Comparison of ENCODE assay signal across 8 mouse cellular contexts in the genomic region with DNA sequence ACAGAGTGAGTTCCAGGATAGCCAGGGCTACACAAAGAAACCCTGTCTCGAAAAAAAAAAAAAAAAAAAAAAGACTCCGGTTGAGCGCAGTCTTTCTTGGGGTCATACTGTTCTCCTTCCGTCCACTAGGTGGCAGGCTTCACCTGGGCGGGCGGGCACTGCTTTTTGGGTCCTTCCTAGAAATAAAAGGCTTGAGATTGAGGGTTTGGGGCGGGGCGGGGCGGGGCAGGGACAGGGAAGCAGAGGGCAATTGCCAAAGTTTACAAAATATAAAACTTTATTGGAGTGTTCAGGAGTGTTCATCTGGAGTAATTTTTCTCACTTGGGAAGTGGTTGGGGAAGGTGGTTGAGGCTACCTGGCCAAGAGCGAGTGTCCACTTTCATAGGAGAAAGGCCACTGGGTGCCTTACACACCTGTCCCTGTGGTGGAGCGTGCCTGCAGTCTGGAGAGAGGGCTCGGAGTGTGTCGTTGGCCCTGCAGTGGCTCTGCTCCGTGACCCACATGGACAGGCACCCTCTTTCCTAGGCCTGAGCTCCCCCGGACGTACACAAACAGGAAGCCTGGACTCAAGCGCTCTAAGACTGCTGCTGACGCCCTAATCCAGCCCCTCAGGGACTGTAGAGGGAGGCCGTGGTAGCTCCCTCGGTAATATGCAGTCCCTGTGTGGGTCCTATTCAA. TPM values are rescaled to one million over a fixed set of nuclear protein-coding genes. Genes with fewer than 3 reads are reported as not detected.
A peak's percentile ranks its signal among the peaks of the same experiment; 100 is the strongest.
DNase-seq lines count a peak whose midpoint lies in the region; ATAC-seq and TF ChIP-seq lines count a peak whose summit lies in the region.

A gene (minus strand): TSS at position 69 of the 679 bp plus-strand sequence.

- no peaks in the 10 kb centered on the region for H3K27me3 ChIP-seq in kidney, adult 2 months (replicated peaks; ENCODE audit: control insufficient read depth, insufficient read depth, low read length)
- no peaks in the 10 kb centered on the region for H3K27me3 ChIP-seq in lung, postnatal 0 days (replicated peaks; ENCODE audit: insufficient read depth, low read length)

- peak; percentile 50 for ATAC-seq in lung, postnatal 0 days

- 24% methylated on average over 20 of the region's 20 CpGs for WGBS in kidney, adult 2 months
- WGBS in lung, postnatal 0 days = 20% methylated on average over 19 of the region's 20 CpGs

- H3K4me1 ChIP-seq in ES-E14 (ENCODE audit: control insufficient read depth in 2 of 2, insufficient read depth in 2 of 2, low read length in 2 of 2, poor library complexity in 1 of 2) = peaks cover 0 to 11% of the 10 kb centered on the region in 2 experiments; a peak in 2 of 4 replicates
- H3K4me1 ChIP-seq in kidney, adult 2 months (ENCODE audit: control insufficient read depth, insufficient read depth, low read length) = peaks cover 6% of the 10 kb centered on the region
- peaks cover 8% of the 10 kb centered on the region; the same call in 1 of the 2 replicates for H3K4me1 ChIP-seq in lung, postnatal 0 days (ENCODE audit: insufficient read depth, low read depth, low read length)

- in situ Hi-C loops in ES-E14 (cut with MboI; ENCODE audit: low sequenced_read_pairs in 2 of 2, unreplicated experiment in 2 of 2) = no loop called here

- H3K36me3 ChIP-seq in ES-E14 (ENCODE audit: control insufficient read depth, insufficient read depth, low read length, poor library complexity, severe bottlenecking) = peaks cover 2% of the 10 kb centered on the region; the same call in 1 of the 2 replicates
- H3K36me3 ChIP-seq in kidney, adult 2 months (ENCODE audit: control insufficient read depth, insufficient read depth, low read length) = no peaks in the 10 kb centered on the region
- no peaks in the 10 kb centered on the region for H3K36me3 ChIP-seq in lung, postnatal 0 days (ENCODE audit: insufficient read depth, low read length)

- peak within 1 kb of the TSS; percentile 27; the same call in 1 of the 2 replicates for H3K27ac ChIP-seq in ES-E14 (ENCODE audit: insufficient read depth, low read depth, low read length, poor library complexity, severe bottlenecking)
- peak within 1 kb of the TSS; percentile 54 for H3K27ac ChIP-seq in kidney, adult 2 months (ENCODE audit: insufficient read depth, low read depth, low read length)
- H3K27ac ChIP-seq in lung, postnatal 0 days (ENCODE audit: low read length) = peak within 1 kb of the TSS; percentile 59

- no peaks in the 10 kb centered on the region for H3K9me3 ChIP-seq in ES-E14 (ENCODE audit: control insufficient read depth, insufficient read depth, low read depth, low read length)
- no peaks in the 10 kb centered on the region for H3K9me3 ChIP-seq in lung, postnatal 0 days (ENCODE audit: low read length)

- H3K4me2 ChIP-seq in lung, postnatal 0 days (replicated peaks; ENCODE audit: low read depth, low read length) = peak within 1 kb of the TSS; percentile 55

- DNase-seq in CD4-positive helper T cell, adult 2 months (ENCODE audit: low read depth, low spot score) = peak; percentile 78
- DNase-seq in ES-E14 (ENCODE audit: low read depth, low spot score) = no peak
- DNase-seq in cerebellum, postnatal 14 days = peak; percentile 79 to 80
- peak; percentile 75 to 80 for DNase-seq in heart, adult 18-20 months
- peak; percentile 79 for DNase-seq in kidney, adult 2 months
- peak; percentile 86 for DNase-seq in lung, postnatal 0 days (ENCODE audit: low spot score)
- DNase-seq in retina, embryonic 14.5 days (ENCODE audit: low spot score) = peak; percentile 67
- DNase-seq in frontal cortex, postnatal 10 days (ENCODE audit: low spot score in 2 of 2) = no peak

- peak within 1 kb of the TSS; percentile 76 for H3K9ac ChIP-seq in ES-E14 (ENCODE audit: insufficient read depth, low read depth, low read length, poor library complexity, severe bottlenecking)
- H3K9ac ChIP-seq in lung, postnatal 0 days (replicated peaks; ENCODE audit: low read depth) = 0 out of 2 replicates have a peak within 1 kb of the TSS, but pooled peaks have one; percentile 9

- no peak for TF ChIP-seq POLR2A in kidney, adult 2 months (IDR thresholded peaks at IDR 0.05; ENCODE audit: low read depth, low read length)

- no peak for TF ChIP-seq EP300 in lung, postnatal 0 days (IDR thresholded peaks at IDR 0.05)

- peak; percentile 68 for TF ChIP-seq CTCF in kidney, adult 2 months (conservative IDR thresholded peaks at IDR 0.05; ENCODE audit: insufficient read depth, insufficient read length, low read depth, low read length)
- TF ChIP-seq CTCF in lung, postnatal 0 days (IDR thresholded peaks at IDR 0.05) = peak; percentile 78

- H3K4me3 ChIP-seq in ES-E14 (ENCODE audit: insufficient read depth in 1 of 2, low read depth in 1 of 2, low read length in 2 of 2, poor library complexity in 1 of 2, severe bottlenecking in 1 of 2) = peak within 1 kb of the TSS; percentile 64 to 72
- peak within 1 kb of the TSS; percentile 63 for H3K4me3 ChIP-seq in kidney, adult 2 months (ENCODE audit: insufficient read depth, low read depth, low read length)
- H3K4me3 ChIP-seq in lung, postnatal 0 days (ENCODE audit: low read depth, low read length) = peak within 1 kb of the TSS; percentile 21; the same call in 1 of the 2 replicates

TF ChIP-seq in ES-E14, 5 proteins besides CTCF, POLR2A, EP300 and RAD21:
- TF ChIP-seq ZC3H11A (IDR thresholded peaks at IDR 0.05; ENCODE audit: borderline replicate concordance, low read depth, low read length) = 0 out of 2 replicates have a peak, but pooled peaks have one; percentile 7
- TF ChIP-seq MAFK (IDR thresholded peaks at IDR 0.05; ENCODE audit: insufficient read depth, low read depth, low read length) = no peak
- TF ChIP-seq ZNF384 (IDR thresholded peaks at IDR 0.05; ENCODE audit: low read depth, low read length) = peak; percentile 96

RNA-seq across cellular contexts. Expression of the gene that starts here (rescaled TPM):
- 3.9 and 10.1 TPM in 2 replicates for total RNA-seq in ES-E14 (2012; rRNA removed)
- total RNA-seq in heart, adult 18-20 months (2021) = 10 to 100 TPM; 18.7 to 20.7 TPM
- 29.0 and 32.3 TPM in 2 replicates for polyA plus RNA-seq in kidney, adult 2 months (2012; rRNA removed)
- polyA plus RNA-seq in lung, postnatal 0 days (2015; fragmentation: Nextera tagmentation; extraction: Ambion mirVana) = 3.5 and 3.6 TPM in 2 replicates

Comparison
In these comparisons a context has a peak if more than half of its experiments do, and no peak if none do; other contexts are left out.
1. DNase-seq: peak in CD4-positive helper T cell, adult 2 months (single experiment), cerebellum, postnatal 14 days (2 of 2), heart, adult 18-20 months (2 of 2), kidney, adult 2 months (single experiment), lung, postnatal 0 days (single experiment) and retina, embryonic 14.5 days (single experiment); none in ES-E14 (single experiment) and frontal cortex, postnatal 10 days (0 of 2).
2. Peak in every context shown above with its lines, with median percentiles within 50 percentile points of each other: H3K27ac ChIP-seq and H3K4me3 ChIP-seq.